Mouse (Mus musculus): ENCODE measurements around the gene Ilk. TPM values are rescaled to one million over a fixed set of nuclear protein-coding genes. Genes with fewer than 3 reads are reported as not detected.

Ilk gene
- total and polyA plus RNA-seq, 3 experiments = 48.3 to 76.9 TPM; not detected in 1

GRCm38 (mm10) chr7:105773041-105773440 is 36.6 kb downstream of the Ilk start:
- Histone ChIP-seq H3K4me3 (ENCODE audit: control insufficient read depth in 1 of 2, insufficient read depth in 1 of 2, low read depth in 2 of 2, low read length in 2 of 2) (no peak overlapping the region), H3K27ac (ENCODE audit: control insufficient read depth, low read depth, low read length) (no peak overlapping the region), H3K4me1 (ENCODE audit: control insufficient read depth in 1 of 2, insufficient read depth in 2 of 2, low read length in 2 of 2) (peaks cover 0 to 2% of the 10 kb centered on the region in 2 experiments; a peak in 2 of 4 replicates), H3K36me3 (ENCODE audit: control insufficient read depth in 1 of 2, insufficient read depth in 2 of 2, low read length in 2 of 2) (peaks cover 0 to under 1% of the 10 kb centered on the region in 2 experiments; a peak in 1 of 4 replicates), H3K9ac (ENCODE audit: control insufficient read depth, low read depth, low read length, poor library complexity, severe bottlenecking) (no peak overlapping the region), H3K27me3 (ENCODE audit: control insufficient read depth in 1 of 2, insufficient read depth in 2 of 2, low read length in 2 of 2) (peaks cover 2 to 8% of the 10 kb centered on the region in 2 experiments; a peak in 3 of 4 replicates), H3K9me3 (replicated peaks; ENCODE audit: insufficient read depth, low read length) (no peaks in the 10 kb centered on the region), H3K79me2 (ENCODE audit: control insufficient read depth, insufficient read depth, low read length, poor library complexity) (no peaks in the 10 kb centered on the region)
- TF ChIP-seq TBP (IDR thresholded peaks at IDR 0.05; ENCODE audit: low read depth, low read length) = no peak
- TF ChIP-seq SIN3A (IDR thresholded peaks at IDR 0.05; ENCODE audit: low read length) = no peak
- TF ChIP-seq MYC (IDR thresholded peaks at IDR 0.05; ENCODE audit: low read depth, low read length) = no peak
- no peak for TF ChIP-seq USF2 (IDR thresholded peaks at IDR 0.05; ENCODE audit: borderline replicate concordance in 1 of 2, insufficient read depth in 1 of 2, low read depth in 1 of 2, low read length in 2 of 2)
- TF ChIP-seq ZC3H11A (IDR thresholded peaks at IDR 0.05; ENCODE audit: low read depth, low read length) = no peak
- TF ChIP-seq ETS1 (IDR thresholded peaks at IDR 0.05; ENCODE audit: low read depth, low read length) = no peak
- no peak for TF ChIP-seq POLR2A (IDR thresholded peaks at IDR 0.05; ENCODE audit: control insufficient read depth in 1 of 2, insufficient read depth in 1 of 2, low read depth in 1 of 2, low read length in 2 of 2, poor library complexity in 1 of 2)
- TF ChIP-seq KAT2A (conservative IDR thresholded peaks at IDR 0.05; ENCODE audit: low read depth, low read length) = no peak
- TF ChIP-seq E2F4 (IDR thresholded peaks at IDR 0.05; ENCODE audit: borderline replicate concordance, low read depth, low read length) = no peak
- TF ChIP-seq POLR2AphosphoS2 (IDR thresholded peaks at IDR 0.05; ENCODE audit: low read length) = no peak
- DNase-seq (ENCODE audit: low read depth, low spot score) = no peak

- no peaks in the 10 kb centered on the region for H3K79me2 ChIP-seq (ENCODE audit: control insufficient read depth, insufficient read depth, low read length, poor library complexity)
- peaks cover 2 to 8% of the 10 kb centered on the region in 2 experiments; a peak in 3 of 4 replicates for H3K27me3 ChIP-seq (ENCODE audit: control insufficient read depth in 1 of 2, insufficient read depth in 2 of 2, low read length in 2 of 2)
- no peak overlapping the region for H3K4me3 ChIP-seq (ENCODE audit: control insufficient read depth in 1 of 2, insufficient read depth in 1 of 2, low read depth in 2 of 2, low read length in 2 of 2)
- H3K9me3 ChIP-seq (replicated peaks; ENCODE audit: insufficient read depth, low read length) = no peaks in the 10 kb centered on the region
- H3K9ac ChIP-seq (ENCODE audit: control insufficient read depth, low read depth, low read length, poor library complexity, severe bottlenecking) = no peak overlapping the region
- peaks cover 0 to 2% of the 10 kb centered on the region in 2 experiments; a peak in 1 of 4 replicates for H3K36me3 ChIP-seq (ENCODE audit: control insufficient read depth in 1 of 2, insufficient read depth in 2 of 2, low read length in 2 of 2)
- no peak for DNase-seq (ENCODE audit: low read depth, low spot score)
- no peak for TF ChIP-seq SMC3 (IDR thresholded peaks at IDR 0.05; ENCODE audit: low read depth, low read length)
- no peak overlapping the region for H3K27ac ChIP-seq (ENCODE audit: control insufficient read depth, low read depth, low read length)
- H3K4me1 ChIP-seq (ENCODE audit: control insufficient read depth in 1 of 2, insufficient read depth in 2 of 2, low read length in 2 of 2) = peaks cover 0 to 14% of the 10 kb centered on the region in 2 experiments; a peak in 2 of 4 replicates
Observed at GRCm38 (mm10) chr7:105774661-105775060, 38.3 kb downstream of the Ilk start.

- Histone ChIP-seq H3K9ac (ENCODE audit: control insufficient read depth, low read depth, low read length, poor library complexity, severe bottlenecking) (no peak overlapping the region), H3K4me1 (ENCODE audit: control insufficient read depth in 1 of 2, insufficient read depth in 2 of 2, low read length in 2 of 2) (peaks cover 0 to 14% of the 10 kb centered on the region in 2 experiments; a peak in 2 of 4 replicates), H3K4me3 (ENCODE audit: control insufficient read depth in 1 of 2, insufficient read depth in 1 of 2, low read depth in 2 of 2, low read length in 2 of 2) (no peak overlapping the region), H3K27ac (ENCODE audit: control insufficient read depth, low read depth, low read length) (no peak overlapping the region), H3K79me2 (ENCODE audit: control insufficient read depth, insufficient read depth, low read length, poor library complexity) (no peaks in the 10 kb centered on the region), H3K27me3 (ENCODE audit: control insufficient read depth in 1 of 2, insufficient read depth in 2 of 2, low read length in 2 of 2) (peaks cover 0 to 2% of the 10 kb centered on the region in 2 experiments; a peak in 1 of 4 replicates), H3K9me3 (replicated peaks; ENCODE audit: insufficient read depth, low read length) (no peaks in the 10 kb centered on the region), H3K36me3 (ENCODE audit: control insufficient read depth in 1 of 2, insufficient read depth in 2 of 2, low read length in 2 of 2) (peaks cover 0 to 2% of the 10 kb centered on the region in 2 experiments; a peak in 1 of 4 replicates)
- TF ChIP-seq EP300 (IDR thresholded peaks at IDR 0.05; ENCODE audit: low read depth in 1 of 2, low read length in 2 of 2) (no peak), NRF1 (IDR thresholded peaks at IDR 0.05; ENCODE audit: insufficient read depth, low read depth, low read length, poor library complexity, severe bottlenecking) (no peak), MYB (IDR thresholded peaks at IDR 0.05; ENCODE audit: low read depth, low read length) (no peak), TCF12 (IDR thresholded peaks at IDR 0.05; ENCODE audit: low read depth, low read length) (no peak), GABPA (IDR thresholded peaks at IDR 0.05; ENCODE audit: low read depth, low read length) (no peak), MAZ (IDR thresholded peaks at IDR 0.05; ENCODE audit: low read depth, low read length) (no peak), POLR2AphosphoS5 (IDR thresholded peaks at IDR 0.05; ENCODE audit: borderline replicate concordance, low read depth, low read length) (no peak), MYC (IDR thresholded peaks at IDR 0.05; ENCODE audit: low read depth, low read length) (no peak), RCOR1 (IDR thresholded peaks at IDR 0.05; ENCODE audit: low read depth, low read length) (no peak), TAL1 (IDR thresholded peaks at IDR 0.05; ENCODE audit: low read length) (no peak), ZKSCAN1 (IDR thresholded peaks at IDR 0.05; ENCODE audit: low read depth, low read length) (no peak), MXI1 (IDR thresholded peaks at IDR 0.05; ENCODE audit: low read depth, low read length) (no peak), CHD1 (IDR thresholded peaks at IDR 0.05; ENCODE audit: low read depth, low read length) (no peak), CTCF (IDR thresholded peaks at IDR 0.05 in 2 of 3, conservative IDR thresholded peaks at IDR 0.05 in 1 of 3; ENCODE audit: control insufficient read depth in 1 of 3, insufficient read depth in 1 of 3, low read depth in 2 of 3, low read length in 3 of 3, poor library complexity in 1 of 3, severe bottlenecking in 1 of 3) (no peak), SIN3A (IDR thresholded peaks at IDR 0.05; ENCODE audit: low read length) (no peak), TBP (IDR thresholded peaks at IDR 0.05; ENCODE audit: low read depth, low read length) (no peak), SMC3 (IDR thresholded peaks at IDR 0.05; ENCODE audit: low read depth, low read length) (no peak)
- DNase-seq (ENCODE audit: low read depth, low spot score) = no peak
Observed at GRCm38 (mm10) chr7:105776026-105776425, 39.6 kb downstream of the Ilk start.

All from MEL (cell line).